ENCODE assay signal across 9 mouse cellular contexts in the genomic region with DNA sequence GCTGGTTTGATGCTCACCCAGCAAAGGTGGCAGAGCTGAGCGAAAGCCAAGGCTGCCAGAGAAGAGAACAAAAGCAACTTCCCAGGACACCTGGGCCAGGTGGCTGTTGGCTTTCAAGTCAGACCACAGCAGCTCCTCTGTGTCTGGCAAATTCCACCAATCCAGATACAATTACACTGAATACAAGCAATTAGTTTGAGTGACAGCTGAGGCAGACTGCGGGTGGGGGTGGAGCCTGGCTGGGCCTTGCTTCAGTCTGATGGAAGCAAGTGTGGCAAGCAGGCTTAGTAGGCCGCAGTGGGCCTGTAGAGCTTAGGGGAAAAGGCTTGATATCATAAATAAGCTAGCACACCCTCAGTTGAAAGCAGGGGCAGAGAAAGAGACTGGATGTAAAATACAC.
DNase-seq lines count a peak whose midpoint lies in the region; ATAC-seq lines count a peak whose summit lies in the region.
"Had no signal": no experiment of that assay in that cellular context is flagged by ENCODE, and none has a peak within 500 bp of the region (broad histone marks: within the 10 kb centered on the region; RNA-seq: fewer than 3 reads in every experiment).

No protein-coding gene starts in this region.

- no peaks in the 10 kb centered on the region for H3K9me3 ChIP-seq in kidney, embryonic 14.5 days (ENCODE audit: control insufficient read depth, low read length)
- no peaks in the 10 kb centered on the region for H3K9me3 ChIP-seq in hindbrain, embryonic 12.5 days (replicated peaks)
- no peaks in the 10 kb centered on the region for H3K9me3 ChIP-seq in midbrain, embryonic 15.5 days

- 0 out of 2 replicates have a peak, but pooled peaks cover 3% of the 10 kb centered on the region for H3K4me1 ChIP-seq in kidney, embryonic 14.5 days (ENCODE audit: control insufficient read depth, insufficient read depth, low read length)
- peaks cover 5% of the 10 kb centered on the region; the same call in 1 of the 2 replicates for H3K4me1 ChIP-seq in hindbrain, embryonic 12.5 days
- peaks cover 9% of the 10 kb centered on the region for H3K4me1 ChIP-seq in midbrain, embryonic 15.5 days

- peaks cover 3% of the 10 kb centered on the region; the same call in 1 of the 2 replicates for H3K27me3 ChIP-seq in kidney, embryonic 14.5 days (ENCODE audit: control insufficient read depth, insufficient read depth, low read length)
- no peaks in the 10 kb centered on the region; the same call in 1 of the 2 replicates for H3K27me3 ChIP-seq in hindbrain, embryonic 12.5 days
- H3K27me3 ChIP-seq in midbrain, embryonic 15.5 days (replicated peaks): no peaks in the 10 kb centered on the region

- H3K9ac ChIP-seq in kidney, embryonic 14.5 days (ENCODE audit: low read depth, low read length): no peak overlapping the region
- H3K9ac ChIP-seq in hindbrain, embryonic 12.5 days: no peak overlapping the region
- no peak overlapping the region for H3K9ac ChIP-seq in midbrain, embryonic 15.5 days

- no peak for DNase-seq in kidney, adult 11 months
- DNase-seq in embryo, embryonic 11 days: peak; percentile 65
- no peak for DNase-seq in urinary bladder, postnatal 36 days (ENCODE audit: low spot score in 2 of 2)
- DNase-seq in liver: no peak
- no peak for DNase-seq in T-cell, adult 2 months (ENCODE audit: low spot score)
- DNase-seq: lung, postnatal 14 days had no signal

- 45% methylated on average over 3 of the region's 3 CpGs for WGBS in kidney, embryonic 14.5 days
- 37% methylated on average over 3 of the region's 3 CpGs for WGBS in hindbrain, embryonic 12.5 days
- WGBS in midbrain, embryonic 15.5 days: 16% methylated on average over 3 of the region's 3 CpGs

- H3K36me3 ChIP-seq in kidney, embryonic 14.5 days (ENCODE audit: control insufficient read depth, insufficient read depth, low read length): no peaks in the 10 kb centered on the region
- no peaks in the 10 kb centered on the region for H3K36me3 ChIP-seq in hindbrain, embryonic 12.5 days
- H3K36me3 ChIP-seq in midbrain, embryonic 15.5 days (replicated peaks): peaks cover 11% of the 10 kb centered on the region; the same call in 1 of the 2 replicates

- H3K4me2 ChIP-seq in kidney, embryonic 14.5 days (replicated peaks; ENCODE audit: low read depth, low read length): no peak overlapping the region
- H3K4me2 ChIP-seq in hindbrain, embryonic 12.5 days (replicated peaks): no peak overlapping the region
- no peak overlapping the region for H3K4me2 ChIP-seq in midbrain, embryonic 15.5 days

- peak; percentile 69; the same call in 1 of the 2 replicates for ATAC-seq in kidney, embryonic 14.5 days (ENCODE audit: low FRiP score, low TSS enrichment)
- ATAC-seq in hindbrain, embryonic 12.5 days (ENCODE audit: low FRiP score): peak; percentile 73
- ATAC-seq in midbrain, embryonic 15.5 days (replicated peaks): peak; percentile 87

- H3K27ac ChIP-seq in kidney, embryonic 14.5 days (ENCODE audit: low read depth, low read length): no peak overlapping the region
- H3K27ac ChIP-seq in hindbrain, embryonic 12.5 days: no peak overlapping the region; the same call in 1 of the 2 replicates
- H3K27ac ChIP-seq in midbrain, embryonic 15.5 days: peak overlapping the region; percentile 58

- H3K4me3 ChIP-seq in kidney, embryonic 14.5 days (ENCODE audit: low read length): no peak overlapping the region
- H3K4me3 ChIP-seq in hindbrain, embryonic 12.5 days: no peak overlapping the region
- no peak overlapping the region for H3K4me3 ChIP-seq in midbrain, embryonic 15.5 days
